Mouse (Mus musculus) midbrain, embryonic 13.5 days (tissue): ENCODE results near the gene Trim67. TPM values are rescaled to one million over a fixed set of nuclear protein-coding genes. Genes with fewer than 3 reads are reported as not detected.
A peak's percentile ranks its signal among the peaks of the same experiment; 100 is the strongest.

ENCODE experiments used
- ATAC-seq: fragments of 200-750 bp; cut with Nextera tagmentation; 2 replicates; pipeline ENCODE4 v1.8.0; 2017; ENCODE audit warnings: mild to moderate bottlenecking, moderate TSS enrichment, moderate library complexity
- H3K27ac ChIP-seq: fragments of 300-500 bp; sonication (generic); 2 replicates; pipeline ENCODE4 v1.5.1; 2015; ENCODE audit warnings: inconsistent platforms, mild to moderate bottlenecking, moderate library complexity
- H3K27me3 ChIP-seq: fragments of 300-500 bp; sonication (generic); 2 replicates; pipeline ENCODE4 v1.6.1; 2015; ENCODE audit warnings: mild to moderate bottlenecking, inconsistent platforms
- H3K36me3 ChIP-seq: fragments of 300-500 bp; sonication (generic); 2 replicates; pipeline ENCODE4 v1.6.1; 2015; ENCODE audit warnings: mild to moderate bottlenecking, inconsistent platforms
- H3K4me1 ChIP-seq: fragments of 300-500 bp; sonication (generic); replicated peaks from 2 replicates; pipeline ENCODE4 v1.6.1; 2015; ENCODE audit warnings: inconsistent platforms
- H3K4me2 ChIP-seq: fragments of 300-500 bp; sonication (generic); replicated peaks from 2 replicates; pipeline ENCODE4 v1.6.1; 2015; ENCODE audit warnings: moderate library complexity, mild to moderate bottlenecking, inconsistent platforms
- H3K4me3 ChIP-seq: fragments of 300-500 bp; sonication (generic); replicated peaks from 2 replicates; pipeline ENCODE4 v1.5.1; 2015; ENCODE audit warnings: mild to moderate bottlenecking, inconsistent platforms
- H3K9ac ChIP-seq: fragments of 300-500 bp; sonication (generic); replicated peaks from 2 replicates; pipeline ENCODE4 v1.6.1; 2015; ENCODE audit warnings: mild to moderate bottlenecking, inconsistent platforms
- H3K9me3 ChIP-seq: fragments of 300-500 bp; sonication (generic); 2 replicates; pipeline ENCODE4 v1.6.1; 2016; ENCODE audit warnings: mild to moderate bottlenecking, inconsistent platforms
- WGBS: fragments of 180-500 bp; shearing (Covaris S2); methylation state at CpG from one replicate; pipeline ENCODE4 v1.1.7; 2015; 5-methylcytosine and 5-hydroxymethylcytosine counted together
- polyA plus RNA-seq: library from polyadenylated mRNA; unstranded; fragments of >200 nt; fragmentation: Nextera tagmentation; extraction: Ambion mirVana; gene quantifications from 2 replicates; pipeline ENCODE4 v1.2.1, GENCODE M21; 2015

Gene Trim67
- polyA plus RNA-seq, 1 experiment from 2014 or later: 17.6 TPM

DNA sequence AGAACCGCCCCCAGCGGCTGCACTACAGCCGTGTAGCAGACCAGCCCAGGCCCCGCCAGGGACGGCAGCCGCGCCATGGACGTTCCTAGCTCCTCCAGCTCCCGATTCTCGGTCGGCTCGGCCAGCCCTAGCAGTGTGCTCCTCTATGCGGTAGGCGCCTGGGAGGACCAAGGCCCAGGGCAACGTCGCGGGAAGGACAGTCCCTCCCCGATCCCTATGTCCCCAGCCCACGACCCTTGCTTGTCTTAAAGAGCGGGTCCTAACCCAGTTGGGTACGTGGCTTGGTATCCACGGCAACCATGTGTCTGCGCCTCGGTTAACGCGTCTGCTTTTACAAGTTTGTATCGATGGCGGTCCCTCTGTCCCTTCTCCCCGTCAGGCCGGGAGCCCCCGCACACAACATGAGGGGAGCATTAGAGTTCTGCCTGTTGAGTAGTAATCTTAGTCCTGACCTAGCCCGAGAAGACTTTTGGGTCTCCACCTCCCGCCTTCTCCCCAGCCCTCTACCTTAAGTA is 70.3 kb downstream of the Trim67 start:
- H3K36me3 ChIP-seq: peaks cover 29% of the 10 kb centered on the region
- peak overlapping the region; percentile 88 for H3K9ac ChIP-seq
- H3K4me1 ChIP-seq: peaks cover 17% of the 10 kb centered on the region
- ATAC-seq: peak; percentile 91
- under 1% methylated on average over 33 of the region's 33 CpGs for WGBS
- H3K9me3 ChIP-seq: no peaks in the 10 kb centered on the region
- H3K4me3 ChIP-seq: peak overlapping the region; percentile 70
- peak overlapping the region; percentile 91 for H3K27ac ChIP-seq
- peak overlapping the region; percentile 86 for H3K4me2 ChIP-seq
- H3K27me3 ChIP-seq: no peaks in the 10 kb centered on the region

DNA sequence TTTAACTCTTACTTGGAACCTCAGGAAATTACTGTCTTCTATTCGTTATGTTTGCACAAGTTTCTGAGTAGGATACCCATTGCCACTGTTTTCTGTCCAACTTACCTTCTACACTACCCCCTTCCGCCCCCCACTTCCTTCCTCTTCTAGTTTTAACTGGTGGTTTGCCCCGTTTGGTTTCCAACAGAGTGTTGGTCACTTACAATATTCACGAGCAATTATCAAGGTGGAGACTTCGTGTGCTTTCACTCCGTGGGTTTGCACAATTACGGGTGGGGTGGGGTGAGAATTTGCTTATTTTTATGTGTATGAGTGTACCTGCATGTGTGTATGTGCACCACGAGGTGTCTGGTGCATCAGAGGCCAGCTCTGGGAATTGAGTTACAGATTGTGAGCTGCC is 70.8 kb downstream of the Trim67 start:
- no peak overlapping the region for H3K27ac ChIP-seq

DNA sequence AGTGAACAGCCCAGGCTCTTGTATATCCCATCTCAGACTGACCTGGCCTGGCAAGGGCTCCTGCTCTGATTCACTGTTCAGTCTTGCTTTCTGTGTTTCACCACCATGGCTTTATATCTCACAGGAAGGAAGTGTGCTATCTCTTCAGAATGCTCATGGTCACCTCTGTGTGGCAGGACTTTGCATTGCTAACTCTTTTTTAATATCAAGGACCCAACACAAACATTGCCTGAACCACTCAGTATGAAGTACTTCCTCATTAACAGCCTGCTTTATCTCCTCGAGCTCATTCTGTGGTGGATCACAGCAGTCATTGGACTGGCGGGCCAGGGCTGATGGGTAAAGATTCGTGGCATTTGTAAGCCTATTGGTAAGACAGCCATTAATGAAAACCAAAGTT is 73.8 kb downstream of the Trim67 start:
- no peak overlapping the region for H3K4me3 ChIP-seq
- no peak overlapping the region for H3K9ac ChIP-seq
- H3K4me2 ChIP-seq: no peak overlapping the region
- H3K27ac ChIP-seq: no peak overlapping the region
- H3K36me3 ChIP-seq: peaks cover 16% of the 10 kb centered on the region
- H3K27me3 ChIP-seq: no peaks in the 10 kb centered on the region
- WGBS: 90% methylated on average over 3 of the region's 3 CpGs
- no peak for ATAC-seq
- H3K4me1 ChIP-seq: peaks cover 15% of the 10 kb centered on the region
- no peaks in the 10 kb centered on the region for H3K9me3 ChIP-seq

More for the DNA sequence above, 70.8 kb downstream of the Trim67 start:
- Histone ChIP-seq H3K9ac (peak overlapping the region; percentile 88), H3K4me3 (peak overlapping the region; percentile 70), H3K27me3 (no peaks in the 10 kb centered on the region), H3K4me1 (peaks cover 17% of the 10 kb centered on the region), H3K9me3 (no peaks in the 10 kb centered on the region), H3K4me2 (peak overlapping the region; percentile 86), H3K36me3 (peaks cover 24% of the 10 kb centered on the region)
- 24% methylated on average over 8 of the region's 8 CpGs for WGBS
- ATAC-seq: no peak

DNA sequence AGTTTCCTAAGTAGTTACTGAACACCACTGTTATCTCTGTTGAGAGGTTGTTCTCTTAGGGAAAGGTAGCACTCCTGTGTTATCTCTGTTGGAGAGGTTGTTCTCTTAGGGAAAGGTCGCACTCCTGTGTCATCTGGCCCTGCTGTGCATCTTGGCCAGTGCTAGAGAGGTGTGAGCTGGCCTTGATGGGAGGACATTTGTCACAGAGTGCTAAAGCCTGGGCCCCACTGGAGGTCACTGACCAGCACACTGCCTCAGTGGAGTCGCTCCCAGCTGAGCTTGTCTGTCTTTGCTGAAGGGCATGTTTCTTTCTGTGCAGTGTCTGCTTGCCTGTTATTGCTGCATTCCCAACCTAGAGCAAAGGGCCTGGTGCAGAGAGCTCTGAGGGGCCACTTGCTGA is 74.2 kb downstream of the Trim67 start:
- H3K36me3 ChIP-seq: peaks cover 21% of the 10 kb centered on the region
- no peak overlapping the region for H3K9ac ChIP-seq
- ATAC-seq: no peak
- H3K9me3 ChIP-seq: no peaks in the 10 kb centered on the region
- no peak overlapping the region for H3K4me3 ChIP-seq
- no peak overlapping the region for H3K27ac ChIP-seq
- H3K27me3 ChIP-seq: no peaks in the 10 kb centered on the region
- peaks cover 12% of the 10 kb centered on the region for H3K4me1 ChIP-seq
- H3K4me2 ChIP-seq: no peak overlapping the region
- 95% methylated on average over 2 of the region's 2 CpGs for WGBS

DNA sequence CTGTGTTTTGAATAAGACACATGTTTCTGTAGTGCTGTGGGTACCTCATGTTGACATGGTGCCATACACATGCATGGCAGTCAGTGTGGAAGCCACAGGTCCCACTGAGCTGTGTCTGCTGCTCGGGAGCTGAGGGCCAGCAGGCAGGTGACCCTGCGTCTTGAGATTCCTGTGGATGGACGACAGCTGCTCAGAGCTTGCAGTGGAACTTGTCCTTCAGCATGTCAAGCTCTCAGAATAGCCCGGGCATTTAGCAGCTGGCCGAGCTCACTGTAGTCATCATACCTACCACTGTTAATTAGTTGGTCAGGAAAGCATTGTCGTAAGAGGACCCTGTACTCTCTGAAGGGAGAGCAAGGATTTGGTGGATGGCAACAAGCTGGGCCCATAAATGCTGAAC is 76.8 kb downstream of the Trim67 start:
- Histone ChIP-seq H3K27ac (no peak overlapping the region), H3K36me3 (peaks cover 47% of the 10 kb centered on the region)
- WGBS: 92% methylated on average over 6 of the region's 6 CpGs

DNA sequence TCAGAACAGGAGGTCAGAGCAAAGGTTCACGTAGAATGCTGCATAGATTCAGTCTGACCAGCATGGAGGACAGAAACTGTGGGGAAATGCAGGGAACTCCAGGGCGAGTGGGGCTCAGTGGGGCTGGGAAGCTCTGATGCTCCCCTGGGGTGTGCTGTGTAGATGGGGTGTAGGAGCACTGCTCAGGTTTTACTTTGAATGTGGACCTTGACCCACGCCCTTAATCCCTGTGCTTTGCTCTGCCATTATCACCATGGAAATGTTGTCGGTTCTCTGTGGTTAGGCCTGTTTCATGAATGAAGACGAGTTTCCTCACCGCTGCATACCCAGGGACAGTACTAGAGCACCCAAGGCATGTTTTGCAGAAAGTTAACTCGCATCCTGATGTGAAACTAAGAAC is 78.6 kb downstream of the Trim67 start:
- H3K4me2 ChIP-seq: no peak overlapping the region
- WGBS: 93% methylated on average over 7 of the region's 7 CpGs
- H3K9ac ChIP-seq: no peak overlapping the region
- H3K4me3 ChIP-seq: no peak overlapping the region
- H3K4me1 ChIP-seq: no peaks in the 10 kb centered on the region
- H3K9me3 ChIP-seq: no peaks in the 10 kb centered on the region
- H3K27me3 ChIP-seq: no peaks in the 10 kb centered on the region
- peaks cover 58% of the 10 kb centered on the region for H3K36me3 ChIP-seq
- no peak for ATAC-seq
- no peak overlapping the region for H3K27ac ChIP-seq

More for the DNA sequence above, 76.8 kb downstream of the Trim67 start:
- H3K9ac ChIP-seq: no peak overlapping the region
- no peaks in the 10 kb centered on the region for H3K27me3 ChIP-seq
- no peaks in the 10 kb centered on the region; the same call in 1 of the 2 replicates for H3K4me1 ChIP-seq
- H3K4me2 ChIP-seq: no peak overlapping the region
- H3K4me3 ChIP-seq: no peak overlapping the region
- H3K9me3 ChIP-seq: no peaks in the 10 kb centered on the region
- no peak for ATAC-seq

DNA sequence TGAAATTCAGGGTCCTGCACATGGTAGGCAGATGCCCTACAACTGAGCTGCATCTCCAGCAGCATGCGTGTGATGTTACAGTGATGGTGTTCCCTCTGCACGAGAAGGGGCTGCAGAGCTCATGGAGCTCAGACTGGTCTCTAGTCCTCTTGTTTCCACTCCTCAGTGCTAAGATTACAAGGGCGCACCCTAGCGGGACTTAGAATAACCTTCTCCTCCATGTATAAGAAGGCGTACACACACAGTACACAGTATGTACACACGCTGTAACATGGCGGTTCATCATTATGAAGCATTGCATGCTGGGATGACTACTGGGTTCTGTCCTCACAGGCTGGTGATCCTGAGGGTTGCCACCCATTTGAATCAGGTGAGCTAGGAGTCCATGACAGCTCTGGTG is 79.2 kb downstream of the Trim67 start:
- Histone ChIP-seq H3K27me3 (no peaks in the 10 kb centered on the region), H3K27ac (no peak overlapping the region), H3K36me3 (peaks cover 64% of the 10 kb centered on the region), H3K4me2 (no peak overlapping the region), H3K9ac (no peak overlapping the region), H3K4me3 (no peak overlapping the region), H3K4me1 (no peaks in the 10 kb centered on the region), H3K9me3 (no peaks in the 10 kb centered on the region)
- 93% methylated on average over 7 of the region's 7 CpGs for WGBS
- no peak for ATAC-seq

DNA sequence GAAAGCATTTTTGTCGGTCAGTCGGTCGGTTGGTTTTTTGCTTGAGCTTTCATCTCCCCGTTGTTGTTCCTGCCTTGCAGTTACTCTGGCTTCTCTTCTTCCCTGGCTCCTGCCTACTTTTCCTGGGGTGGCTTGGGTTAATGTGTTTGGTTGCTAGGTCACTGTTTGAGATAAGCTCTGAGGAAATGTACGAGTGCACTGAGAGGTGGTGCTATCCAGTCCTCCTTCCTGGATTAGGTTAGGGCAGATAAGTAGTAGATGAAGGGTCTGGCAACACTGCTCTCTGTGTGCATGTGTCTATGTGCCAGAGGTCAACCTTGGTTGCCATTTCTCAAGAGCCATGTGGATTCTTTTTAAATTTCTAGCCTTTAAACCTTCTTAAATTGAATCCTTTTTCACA is 79.8 kb downstream of the Trim67 start:
- ATAC-seq: no peak
- H3K27ac ChIP-seq: no peak overlapping the region
- H3K27me3 ChIP-seq: no peaks in the 10 kb centered on the region
- H3K9ac ChIP-seq: no peak overlapping the region
- peaks cover 70% of the 10 kb centered on the region for H3K36me3 ChIP-seq
- H3K4me2 ChIP-seq: no peak overlapping the region
- 95% methylated on average over 5 of the region's 5 CpGs for WGBS
- H3K9me3 ChIP-seq: no peaks in the 10 kb centered on the region
- H3K4me3 ChIP-seq: no peak overlapping the region
- H3K4me1 ChIP-seq: no peaks in the 10 kb centered on the region

DNA sequence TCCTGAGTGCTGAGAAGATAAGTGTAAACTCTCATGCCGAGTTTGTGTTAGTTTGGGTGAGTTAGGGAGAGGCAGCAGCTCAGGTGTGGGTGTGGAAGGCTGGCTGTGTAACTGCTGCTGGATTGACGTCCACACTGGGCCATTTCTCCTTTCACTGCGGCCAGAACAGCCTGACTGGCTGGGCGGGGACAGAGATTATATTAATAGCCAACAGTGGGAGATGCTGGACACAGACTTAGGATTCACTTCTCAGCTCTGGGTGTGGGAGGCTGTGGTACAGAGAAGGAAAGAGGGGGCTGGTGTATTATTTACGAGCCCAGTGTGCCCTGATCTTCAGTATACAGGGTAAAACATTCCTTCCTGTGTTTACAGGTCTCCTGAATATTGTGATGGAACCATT is 85.2 kb downstream of the Trim67 start:
- Histone ChIP-seq H3K4me1 (no peaks in the 10 kb centered on the region), H3K27ac (no peak overlapping the region), H3K4me3 (no peak overlapping the region), H3K27me3 (no peaks in the 10 kb centered on the region), H3K4me2 (no peak overlapping the region), H3K9ac (no peak overlapping the region), H3K9me3 (no peaks in the 10 kb centered on the region), H3K36me3 (peaks cover 94% of the 10 kb centered on the region)
- no peak for ATAC-seq
- whole genome bisulfite sequencing: 91% methylated on average over 5 of the region's 5 CpGs

DNA sequence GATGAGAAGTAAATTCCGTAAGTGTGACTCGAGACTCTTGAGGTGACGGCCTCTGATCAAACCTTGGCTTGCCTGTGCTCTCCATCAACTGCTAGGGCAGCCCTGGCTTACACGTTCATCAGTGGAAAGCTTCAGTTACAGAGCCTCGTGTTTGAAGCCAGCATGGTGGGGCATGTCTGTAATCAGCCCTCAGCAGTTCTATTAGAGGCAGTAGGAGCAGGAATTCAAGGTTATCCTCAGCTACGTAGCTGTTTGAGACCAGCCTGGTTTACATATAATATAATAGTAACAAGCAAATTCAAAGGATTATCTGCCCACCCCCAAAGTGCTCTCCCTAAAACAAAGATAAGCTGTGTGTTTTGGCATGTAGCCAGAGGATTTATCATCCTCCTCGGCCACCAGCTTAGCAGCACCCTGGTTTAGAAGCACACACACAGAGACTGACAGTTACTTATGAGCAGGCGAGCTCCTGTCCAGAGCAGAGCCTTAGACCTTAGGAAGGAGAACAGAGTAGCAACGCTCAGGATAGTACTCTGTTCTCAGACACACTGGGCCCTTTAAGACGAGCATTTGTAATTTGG is 86.1 kb downstream of the Trim67 start:
- H3K4me1 ChIP-seq: no peaks in the 10 kb centered on the region
- H3K27me3 ChIP-seq: no peaks in the 10 kb centered on the region
- H3K9me3 ChIP-seq: no peaks in the 10 kb centered on the region
- H3K4me3 ChIP-seq: no peak overlapping the region
- no peak overlapping the region for H3K27ac ChIP-seq
- peaks cover 94% of the 10 kb centered on the region for H3K36me3 ChIP-seq
- 90% methylated on average over 10 of the region's 10 CpGs for WGBS
- H3K9ac ChIP-seq: no peak overlapping the region
- no peak for ATAC-seq
- H3K4me2 ChIP-seq: no peak overlapping the region

Other genes starting within 250 kb of the Trim67 start
- gene Agt, start 223.4 kb upstream of the Trim67 start, polyA plus RNA-seq: not detected in 2 replicates
- gene Capn9, start 217.0 kb upstream of the Trim67 start, polyA plus RNA-seq: 0.07 and 0.10 TPM in 2 replicates
- gene 2310022B05Rik, start 129.7 kb upstream of the Trim67 start, polyA plus RNA-seq: 15.7 and 18.1 TPM in 2 replicates
- gene Ttc13, start 71.1 kb upstream of the Trim67 start, polyA plus RNA-seq: 55.0 and 60.2 TPM in 2 replicates
- gene Arv1, start 71.0 kb upstream of the Trim67 start, polyA plus RNA-seq: 32.6 and 33.3 TPM in 2 replicates
- gene Fam89a, start 41.3 kb upstream of the Trim67 start, polyA plus RNA-seq: 0.40 and 0.43 TPM in 2 replicates
- gene Gnpat, start 69.9 kb downstream of the Trim67 start, polyA plus RNA-seq: 99.1 and 106 TPM in 2 replicates
- gene 2810004N23Rik, start 70.0 kb downstream of the Trim67 start, polyA plus RNA-seq: 35.9 and 37.4 TPM in 2 replicates
- 11.8 and 14.4 TPM in 2 replicates for gene Exoc8, start 104.6 kb downstream of the Trim67 start, polyA plus RNA-seq
- 11.5 and 14.1 TPM in 2 replicates for gene Sprtn, start 104.8 kb downstream of the Trim67 start, polyA plus RNA-seq
- 18.0 TPM in 2 replicates for gene Egln1, start 156.2 kb downstream of the Trim67 start, polyA plus RNA-seq
- gene Tsnax, start 219.9 kb downstream of the Trim67 start, polyA plus RNA-seq: 180 and 193 TPM in 2 replicates